ENCODE assay signal across 17 mouse cellular contexts in genomic region chr9:10575346-10576241, GRCm38 (mm10).
"Had no signal": no experiment of that assay in that cellular context is flagged by ENCODE, and none has a peak within 500 bp of the region (broad histone marks: within the 10 kb centered on the region; RNA-seq: fewer than 3 reads in every experiment).

No protein-coding gene starts in this region.

- H3K9me3 ChIP-seq: kidney, embryonic 15.5 days; limb, embryonic 12.5 days; liver, embryonic 13.5 days; lung, embryonic 15.5 days; midbrain, embryonic 13.5 days; neural tube, embryonic 13.5 days; stomach, embryonic 15.5 days had no signal

- H3K27ac ChIP-seq: kidney, embryonic 15.5 days; limb, embryonic 12.5 days; liver, embryonic 13.5 days; lung, embryonic 15.5 days; macrophage; midbrain, embryonic 13.5 days; neural tube, embryonic 13.5 days; stomach, embryonic 15.5 days had no signal

- H3K36me3 ChIP-seq: kidney, embryonic 15.5 days; limb, embryonic 12.5 days; liver, embryonic 13.5 days; lung, embryonic 15.5 days; midbrain, embryonic 13.5 days; neural tube, embryonic 13.5 days; stomach, embryonic 15.5 days had no signal

- H3K4me2 ChIP-seq: kidney, embryonic 15.5 days; limb, embryonic 12.5 days; liver, embryonic 13.5 days; lung, embryonic 15.5 days; midbrain, embryonic 13.5 days; neural tube, embryonic 13.5 days; stomach, embryonic 15.5 days had no signal

- H3K9ac ChIP-seq: kidney, embryonic 15.5 days; limb, embryonic 12.5 days; liver, embryonic 13.5 days; liver, postnatal 0 days; lung, embryonic 15.5 days; midbrain, embryonic 13.5 days; neural tube, embryonic 13.5 days; stomach, embryonic 15.5 days had no signal

- ATAC-seq: liver, postnatal 0 days; midbrain, embryonic 13.5 days had no signal

- DNase-seq: kidney, adult 2 months; kidney, postnatal 14 days; layer of hippocampus, postnatal 36 days; liver; liver, embryonic 13.5 days; liver, postnatal 0 days; lung, postnatal 14 days; retina, postnatal 1 day; thymus, adult 2 months; thymus, postnatal 25 days had no signal

- H3K4me1 ChIP-seq: kidney, embryonic 15.5 days; limb, embryonic 12.5 days; liver, embryonic 13.5 days; lung, embryonic 15.5 days; midbrain, embryonic 13.5 days; neural tube, embryonic 13.5 days; stomach, embryonic 15.5 days had no signal

- H3K27me3 ChIP-seq: kidney, embryonic 15.5 days; limb, embryonic 12.5 days; liver, embryonic 13.5 days; lung, embryonic 15.5 days; midbrain, embryonic 13.5 days; neural tube, embryonic 13.5 days; stomach, embryonic 15.5 days had no signal

- H3K4me3 ChIP-seq: kidney, embryonic 15.5 days; limb, embryonic 12.5 days; liver, embryonic 13.5 days; lung, embryonic 15.5 days; midbrain, embryonic 13.5 days; neural tube, embryonic 13.5 days; stomach, embryonic 15.5 days had no signal
